Mouse (Mus musculus) mouse embryonic stem cell (cell line): ENCODE measurements around the gene Usp17ld.
"Not testable (repeated sequence)": the region's sequence is repeated elsewhere in the genome, so short reads cannot be mapped to it uniquely, and the experiment has no call there.

ENCODE experiments used
- in situ Hi-C, 2 experiments: fragments of 300-500 bp; cut with MboI; formaldehyde crosslinking; loops; 1 replicate in 1 of 2; 3 replicates in 1 of 2; pipeline ENCODE4 v1.14.3; 2019 to 2020; ENCODE audit warnings: low sequenced_read_pairs in 2 of 2, low pct_unique_long_range_greater_than_20kb in 1 of 2, mixed read lengths in 1 of 2; ENCODE audit not compliant: unreplicated experiment in 1 of 2

The Usp17ld gene

GRCm38 (mm10) chr7:103252405-103252804 lies at the start of gene Usp17ld:
Usp17ld (minus strand) TSS chr7:103252505.
- in situ Hi-C loops: not testable (repeated sequence)

- in situ Hi-C loops: no loop called here
Observed at GRCm38 (mm10) chr7:103216696-103217095, 35.6 kb downstream of the Usp17ld start, which contains the start of gene Olfr594. Olfr594 (plus strand) TSS chr7:103216996.

- in situ Hi-C loops: not testable (repeated sequence)
Observed at GRCm38 (mm10) chr7:103212050-103212449, 40.3 kb downstream of the Usp17ld start.

- in situ Hi-C loops: no loop called here
Observed at GRCm38 (mm10) chr7:103211562-103211961, 40.7 kb downstream of the Usp17ld start, which contains the start of gene Olfr593. Olfr593 (plus strand) TSS chr7:103211862.
